Mouse (Mus musculus) heart, adult 2 months (tissue): Measurements from ENCODE around the gene Lpxn. TPM values are rescaled to one million over a fixed set of nuclear protein-coding genes. Genes with fewer than 3 reads are reported as not detected.

Experiments used
- DNase-seq, 2 experiments: peaks; one replicate each; pipeline ENCODE4 v3.0.0; 2021
- H3K27ac ChIP-seq: fragments of 200-600 bp; 2 replicates; pipeline ENCODE4 v1.8.1; 2022
- H3K27me3 ChIP-seq: fragments of 200-500 bp; 2 replicates; pipeline ENCODE4 v1.6.1; 2012; ENCODE audit warnings: mild to moderate bottlenecking, low read length, inconsistent platforms, mixed read lengths; ENCODE audit not compliant: control insufficient read depth, insufficient read depth
- H3K36me3 ChIP-seq: fragments of 200-500 bp; 2 replicates; pipeline ENCODE4 v1.6.1; 2012; ENCODE audit warnings: low read length, inconsistent platforms; ENCODE audit not compliant: control insufficient read depth, insufficient read depth
- H3K4me1 ChIP-seq: fragments of 200-500 bp; 2 replicates; pipeline ENCODE4 v1.6.1; 2011; ENCODE audit warnings: low read length; ENCODE audit not compliant: control insufficient read depth, insufficient read depth
- H3K4me3 ChIP-seq: fragments of 200-600 bp; 2 replicates; pipeline ENCODE4 v1.8.1; 2022
- H3K79me2 ChIP-seq: fragments of 200-500 bp; replicated peaks from 2 replicates; pipeline ENCODE4 v1.6.1; 2012; ENCODE audit warnings: mild to moderate bottlenecking, inconsistent platforms, low read length, moderate library complexity, mixed read lengths; ENCODE audit not compliant: control insufficient read depth, insufficient read depth
- H3K9ac ChIP-seq: fragments of 200-500 bp; 2 replicates; pipeline ENCODE4 v1.6.1; 2012; ENCODE audit warnings: low read depth, mild to moderate bottlenecking, control low read depth, inconsistent platforms, low read length, mixed read lengths
- CTCF ChIP-seq: fragments of 200-600 bp; IDR thresholded peaks from 2 replicates; pipeline ENCODE4 v1.8.1; 2022; ENCODE audit warnings: antibody characterized with exemption, mild to moderate bottlenecking, moderate library complexity
- EP300 ChIP-seq: fragments of 200-500 bp; IDR thresholded peaks from 2 replicates; pipeline ENCODE4 v1.6.1; 2011; ENCODE audit warnings: low read depth, low read length, control low read depth; ENCODE audit not compliant: insufficient read depth
- POLR2A ChIP-seq: fragments of 200-500 bp; IDR thresholded peaks from 2 replicates; pipeline ENCODE4 v1.6.1; 2011; ENCODE audit warnings: mild to moderate bottlenecking, low read depth, low read length, control low read depth; ENCODE audit not compliant: insufficient read depth
- WGBS: fragments of 180-500 bp; shearing (Covaris S2); methylation state at CpG from one replicate; pipeline ENCODE4 v1.1.7; 2018; 5-methylcytosine and 5-hydroxymethylcytosine counted together
- intact Hi-C: fragments of 180-260 bp; cut with DNase I; formaldehyde crosslinking; loops from one replicate; pipeline ENCODE4 v1.15.1; 2025
- polyA plus RNA-seq: library from polyadenylated mRNA; depleted of rRNA; stranded (reverse); fragments of >200 nt; gene quantifications from 2 replicates; pipeline ENCODE4 v1.2.3, GENCODE M21; 2012
- total RNA-seq, 2 experiments: library from RNA; stranded (reverse); gene quantifications; 2 replicates each; pipeline ENCODE4 v1.2.3; 2021

The Lpxn gene
- total and polyA plus RNA-seq, 3 experiments: 0.91 to 1.3 (median 0.97) TPM

- H3K79me2 ChIP-seq: no peaks in the 10 kb centered on the region
- H3K4me3 ChIP-seq: no peak overlapping the region
- no peaks in the 10 kb centered on the region for H3K4me1 ChIP-seq
- H3K9ac ChIP-seq: no peak overlapping the region
- no peak for TF ChIP-seq POLR2A
- TF ChIP-seq CTCF: no peak
- TF ChIP-seq EP300: no peak
- intact Hi-C loops: loop anchor here (5.0 to 10.0 kb wide), 4 partner anchors 207 to 1796 kb away; partner anchors contain the start of gene Tle4
- no peak overlapping the region for H3K27ac ChIP-seq
- H3K36me3 ChIP-seq: no peaks in the 10 kb centered on the region
- no peak for DNase-seq
- H3K27me3 ChIP-seq: no peaks in the 10 kb centered on the region
- WGBS: 78% methylated on average over 3 of the region's 3 CpGs
Observed at GRCm38 (mm10) chr19:12799081-12799480, 3.1 kb downstream of the Lpxn start.

DNA sequence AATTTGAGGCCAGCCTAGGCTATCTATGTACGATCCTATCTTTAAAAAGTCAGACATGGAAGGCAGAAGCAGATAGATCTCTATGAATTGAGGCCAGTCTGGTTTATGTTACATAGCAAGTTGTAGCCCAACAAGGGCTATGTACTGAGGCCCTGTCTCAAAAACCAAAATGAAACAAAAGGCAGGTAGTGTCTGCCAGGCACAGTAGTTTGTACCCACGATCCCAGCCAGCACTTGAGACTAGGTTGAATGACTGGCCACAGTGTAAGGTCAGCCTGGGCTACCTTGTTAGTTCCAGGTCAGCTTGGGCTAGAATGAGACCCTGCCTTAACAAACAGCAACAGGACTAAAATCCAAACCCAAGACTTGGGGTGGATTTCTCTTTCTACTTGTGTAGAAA is 4.6 kb downstream of the Lpxn start:
- DNase-seq: no peak
- H3K4me1 ChIP-seq: no peaks in the 10 kb centered on the region
- H3K27ac ChIP-seq: no peak overlapping the region
- no peak overlapping the region for H3K9ac ChIP-seq
- H3K4me3 ChIP-seq: no peak overlapping the region
- no peaks in the 10 kb centered on the region for H3K27me3 ChIP-seq
- intact Hi-C loops: no loop called here
- H3K36me3 ChIP-seq: no peaks in the 10 kb centered on the region
- H3K79me2 ChIP-seq: no peaks in the 10 kb centered on the region
- 53% methylated on average over 2 of the region's 2 CpGs for WGBS
- TF ChIP-seq CTCF (no peak), EP300 (no peak), POLR2A (no peak)

- H3K27ac ChIP-seq: no peak overlapping the region
- H3K4me3 ChIP-seq: no peak overlapping the region
- H3K4me1 ChIP-seq: no peaks in the 10 kb centered on the region
- H3K36me3 ChIP-seq: no peaks in the 10 kb centered on the region
- H3K27me3 ChIP-seq: no peaks in the 10 kb centered on the region
- intact Hi-C loops: no loop called here
- no peak overlapping the region for H3K9ac ChIP-seq
- no peak for DNase-seq
- 52% methylated on average over 3 of the region's 3 CpGs for WGBS
- TF ChIP-seq EP300 (no peak), CTCF (no peak), POLR2A (no peak)
- no peaks in the 10 kb centered on the region for H3K79me2 ChIP-seq
Observed at GRCm38 (mm10) chr19:12801046-12801445, 5.1 kb downstream of the Lpxn start.

DNA sequence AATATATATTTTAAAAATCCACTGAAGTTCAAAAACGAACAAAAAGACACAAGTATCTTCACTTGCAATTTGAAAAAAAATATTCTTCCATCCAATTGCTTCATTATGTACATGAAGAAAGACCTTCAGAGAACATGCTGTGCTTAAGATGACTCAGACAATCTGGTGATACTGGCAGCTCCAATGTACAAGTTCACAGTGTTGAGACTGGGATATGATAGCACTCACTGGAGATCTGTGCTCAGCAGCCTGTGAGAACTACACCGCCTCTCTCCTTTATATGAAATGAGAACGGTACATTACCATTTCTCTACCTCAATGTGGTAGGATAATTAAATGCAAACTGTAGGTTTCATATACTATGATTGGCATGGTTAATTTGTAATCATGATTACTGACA is 6.8 kb downstream of the Lpxn start:
- no peaks in the 10 kb centered on the region for H3K36me3 ChIP-seq
- no peaks in the 10 kb centered on the region for H3K27me3 ChIP-seq
- H3K4me1 ChIP-seq: no peaks in the 10 kb centered on the region
- no peak overlapping the region for H3K27ac ChIP-seq
- no peak for DNase-seq
- H3K9ac ChIP-seq: no peak overlapping the region
- intact Hi-C loops: no loop called here
- TF ChIP-seq EP300 (no peak), CTCF (no peak), POLR2A (no peak)
- 64% methylated on average over 3 of the region's 3 CpGs for WGBS
- H3K79me2 ChIP-seq: no peaks in the 10 kb centered on the region
- no peak overlapping the region for H3K4me3 ChIP-seq

- TF ChIP-seq POLR2A (no peak), EP300 (no peak), CTCF (no peak)
- 58% methylated on average over 1 of the region's 1 CpGs for WGBS
- H3K4me1 ChIP-seq: no peaks in the 10 kb centered on the region
- DNase-seq: no peak
- H3K27me3 ChIP-seq: no peaks in the 10 kb centered on the region
- no peaks in the 10 kb centered on the region for H3K79me2 ChIP-seq
- intact Hi-C loops: no loop called here
- no peak overlapping the region for H3K9ac ChIP-seq
- H3K27ac ChIP-seq: no peak overlapping the region
- no peaks in the 10 kb centered on the region for H3K36me3 ChIP-seq
- H3K4me3 ChIP-seq: no peak overlapping the region
Observed at GRCm38 (mm10) chr19:12804237-12804636, 8.2 kb downstream of the Lpxn start.

DNA sequence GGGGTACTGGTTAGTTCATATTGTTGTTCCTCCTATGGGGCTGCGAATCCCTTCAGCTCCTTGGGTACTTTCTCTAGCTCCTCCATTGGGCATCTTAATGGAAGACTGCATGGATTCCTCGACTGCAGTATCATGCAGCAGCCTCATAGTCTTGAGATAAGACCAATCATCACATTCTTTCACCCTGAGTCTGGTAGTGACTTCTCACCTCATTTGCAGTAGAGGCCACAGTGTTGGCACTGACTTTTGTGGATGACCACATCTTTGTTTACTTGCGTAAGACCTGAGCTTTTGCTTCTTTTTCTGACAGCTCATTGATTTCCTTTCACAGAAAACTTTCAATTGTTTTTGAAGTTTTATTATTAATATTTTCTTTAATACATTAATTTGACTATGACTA is 9.7 kb downstream of the Lpxn start:
- no peaks in the 10 kb centered on the region for H3K36me3 ChIP-seq
- intact Hi-C loops: no loop called here
- no peak overlapping the region for H3K4me3 ChIP-seq
- TF ChIP-seq CTCF (no peak), POLR2A (no peak), EP300 (no peak)
- no peaks in the 10 kb centered on the region for H3K4me1 ChIP-seq
- no peak overlapping the region for H3K9ac ChIP-seq
- 62% methylated on average over 3 of the region's 3 CpGs for WGBS
- DNase-seq: no peak
- no peaks in the 10 kb centered on the region for H3K27me3 ChIP-seq
- H3K27ac ChIP-seq: no peak overlapping the region
- no peaks in the 10 kb centered on the region for H3K79me2 ChIP-seq
